Mouse (Mus musculus): Measurements from ENCODE around the gene Id3. TPM values are rescaled to one million over a fixed set of nuclear protein-coding genes. Genes with fewer than 3 reads are reported as not detected.

The Id3 gene
- polyA plus RNA-seq (2014; fragmentation: Illumina TruSeq; extraction: RNeasy Lipid Tissue Mini Kit (QIAGEN cat#74804); ENCODE audit: insufficient read depth, low read depth, low replicate concordance) = 258 TPM

DNA sequence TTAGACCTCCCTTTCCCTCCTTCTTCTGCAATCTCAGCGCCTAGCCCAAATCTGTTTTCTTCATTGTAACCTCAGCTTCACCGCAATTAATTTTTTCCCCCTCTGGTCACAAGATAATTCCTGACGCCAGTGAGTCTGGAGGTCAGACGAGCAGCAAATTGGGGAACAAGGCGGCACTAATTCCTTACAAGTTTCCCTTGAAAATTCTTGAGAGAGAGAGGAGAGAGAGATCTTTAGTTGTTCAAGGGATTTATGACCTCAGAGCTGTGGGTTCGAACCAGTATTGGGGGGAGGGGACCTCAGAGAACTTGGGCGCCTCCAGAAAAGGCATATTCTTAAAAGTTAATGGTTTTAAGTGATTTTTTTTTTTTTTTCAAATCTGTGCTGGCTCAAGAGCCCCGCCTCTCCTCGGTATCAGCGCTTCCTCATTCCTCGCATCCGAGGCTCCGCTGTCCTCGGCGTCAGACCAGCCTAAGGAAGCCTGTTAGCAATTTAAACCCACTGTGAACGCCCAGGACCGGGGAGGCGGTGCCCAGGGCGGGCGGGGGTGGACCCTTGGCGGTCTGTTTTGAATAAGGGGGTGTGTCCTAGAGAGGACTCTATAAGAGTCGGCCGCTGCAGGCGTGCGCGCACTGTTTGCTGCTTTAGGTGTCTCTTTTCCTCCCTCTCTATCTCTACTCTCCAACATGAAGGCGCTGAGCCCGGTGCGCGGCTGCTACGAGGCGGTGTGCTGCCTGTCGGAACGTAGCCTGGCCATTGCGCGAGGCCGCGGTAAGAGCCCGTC, at the start of gene Id3:
Gene Id3 (plus strand): TSS at position 305 of the 784 bp plus-strand sequence.

GRCm38 (mm10) chr4:136172011-136172541, 28.8 kb downstream of the Id3 start, which contains the start of gene E2f2:
Gene E2f2 (plus strand): TSS chr4:136172394.

Other genes with a start within 250 kb of the Id3 start
- 4.0 TPM for gene Cnr2, start 248.1 kb upstream of the Id3 start, polyA plus RNA-seq (2014; fragmentation: Illumina TruSeq; extraction: RNeasy Lipid Tissue Mini Kit (QIAGEN cat#74804); ENCODE audit: insufficient read depth, low read depth, low replicate concordance)
- gene Fuca1, start 222.8 kb upstream of the Id3 start, polyA plus RNA-seq (2014; fragmentation: Illumina TruSeq; extraction: RNeasy Lipid Tissue Mini Kit (QIAGEN cat#74804); ENCODE audit: insufficient read depth, low read depth, low replicate concordance) = 117 TPM
- gene Hmgcl, start 197.0 kb upstream of the Id3 start, polyA plus RNA-seq (2014; fragmentation: Illumina TruSeq; extraction: RNeasy Lipid Tissue Mini Kit (QIAGEN cat#74804); ENCODE audit: insufficient read depth, low read depth, low replicate concordance) = 50.8 TPM
- 14.7 TPM for gene Gale, start 179.8 kb upstream of the Id3 start, polyA plus RNA-seq (2014; fragmentation: Illumina TruSeq; extraction: RNeasy Lipid Tissue Mini Kit (QIAGEN cat#74804); ENCODE audit: insufficient read depth, low read depth, low replicate concordance)
- 72.0 TPM for gene Lypla2, start 170.9 kb upstream of the Id3 start, polyA plus RNA-seq (2014; fragmentation: Illumina TruSeq; extraction: RNeasy Lipid Tissue Mini Kit (QIAGEN cat#74804); ENCODE audit: insufficient read depth, low read depth, low replicate concordance)
- gene Pithd1, start 156.2 kb upstream of the Id3 start, polyA plus RNA-seq (2014; fragmentation: Illumina TruSeq; extraction: RNeasy Lipid Tissue Mini Kit (QIAGEN cat#74804); ENCODE audit: insufficient read depth, low read depth, low replicate concordance) = 27.2 TPM
- gene Eloa, start 121.7 kb upstream of the Id3 start, polyA plus RNA-seq (2014; fragmentation: Illumina TruSeq; extraction: RNeasy Lipid Tissue Mini Kit (QIAGEN cat#74804); ENCODE audit: insufficient read depth, low read depth, low replicate concordance) = 15.1 TPM
- 1,220 TPM for gene Rpl11, start 90.1 kb upstream of the Id3 start, polyA plus RNA-seq (2014; fragmentation: Illumina TruSeq; extraction: RNeasy Lipid Tissue Mini Kit (QIAGEN cat#74804); ENCODE audit: insufficient read depth, low read depth, low replicate concordance)
- 9.4 TPM for gene E2f2, start 28.9 kb downstream of the Id3 start, polyA plus RNA-seq (2014; fragmentation: Illumina TruSeq; extraction: RNeasy Lipid Tissue Mini Kit (QIAGEN cat#74804); ENCODE audit: insufficient read depth, low read depth, low replicate concordance)
- gene Asap3, start 62.9 kb downstream of the Id3 start, polyA plus RNA-seq (2014; fragmentation: Illumina TruSeq; extraction: RNeasy Lipid Tissue Mini Kit (QIAGEN cat#74804); ENCODE audit: insufficient read depth, low read depth, low replicate concordance) = 3.5 TPM
- 24.7 TPM for gene Tcea3, start 104.2 kb downstream of the Id3 start, polyA plus RNA-seq (2014; fragmentation: Illumina TruSeq; extraction: RNeasy Lipid Tissue Mini Kit (QIAGEN cat#74804); ENCODE audit: insufficient read depth, low read depth, low replicate concordance)
- gene Zfp46, start 141.2 kb downstream of the Id3 start, polyA plus RNA-seq (2014; fragmentation: Illumina TruSeq; extraction: RNeasy Lipid Tissue Mini Kit (QIAGEN cat#74804); ENCODE audit: insufficient read depth, low read depth, low replicate concordance) = 6.5 TPM
- 38.3 TPM for gene Hnrnpr, start 167.4 kb downstream of the Id3 start, polyA plus RNA-seq (2014; fragmentation: Illumina TruSeq; extraction: RNeasy Lipid Tissue Mini Kit (QIAGEN cat#74804); ENCODE audit: insufficient read depth, low read depth, low replicate concordance)